Mouse (Mus musculus) right cerebral cortex, postnatal 25 days (tissue): Measurements from ENCODE around the gene 1110008P14Rik.
A peak's percentile ranks its signal among the peaks of the same experiment; 100 is the strongest.
"Not testable (repeated sequence)": the region's sequence is repeated elsewhere in the genome, so short reads cannot be mapped to it uniquely, and the experiment has no call there.

ENCODE experiments used
- DNase-seq: peaks from one replicate; pipeline ENCODE4 v3.0.0; 2022

1110008P14Rik gene

DNA sequence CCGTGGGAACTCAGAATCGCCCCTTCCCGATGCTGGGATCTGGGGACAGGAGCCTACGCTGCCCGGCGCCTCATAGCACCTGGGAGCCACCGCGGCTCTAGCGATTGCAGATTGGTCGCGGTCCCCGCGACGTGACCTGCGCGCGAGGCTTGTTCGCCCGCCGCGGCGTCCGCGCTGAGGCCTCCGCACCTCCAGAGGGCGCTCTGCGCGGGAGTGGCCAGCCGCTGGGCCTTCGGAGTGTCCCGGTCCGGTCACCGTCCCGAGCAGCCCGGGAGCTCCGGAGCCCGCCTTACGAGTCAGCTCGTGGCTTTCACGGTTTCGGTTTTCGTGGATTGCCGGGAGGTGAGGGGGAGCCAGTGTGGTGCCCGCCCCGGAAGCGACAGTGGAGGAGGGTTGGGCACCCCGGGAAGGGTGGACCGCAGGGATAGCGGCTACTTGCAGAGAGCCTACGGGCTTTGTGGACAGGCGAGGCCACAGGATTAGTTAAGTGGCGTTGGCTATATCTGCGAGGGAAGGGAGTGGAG, 18.9 kb downstream of the 1110008P14Rik start:
- peak; percentile 92 for DNase-seq

DNA sequence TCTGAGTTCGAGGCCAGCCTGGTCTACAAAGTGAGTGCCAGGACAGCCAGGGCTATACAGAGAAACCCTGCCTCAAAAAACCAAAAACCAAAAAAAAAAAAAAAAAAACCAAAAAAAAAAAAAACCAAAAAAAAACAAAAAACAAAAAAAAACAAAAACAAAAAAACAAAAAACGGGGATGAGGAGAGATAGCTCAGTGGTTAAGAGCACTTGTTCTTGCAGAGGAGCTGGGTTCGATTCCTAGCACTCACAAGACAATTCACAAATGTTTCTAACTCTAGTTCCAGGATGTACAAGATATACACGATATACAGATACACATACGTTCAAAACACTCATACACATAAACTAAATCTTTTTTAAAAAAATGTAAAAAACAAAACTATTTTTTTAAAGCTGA, 19.5 kb downstream of the 1110008P14Rik start:
- not testable (repeated sequence) for DNase-seq

DNA sequence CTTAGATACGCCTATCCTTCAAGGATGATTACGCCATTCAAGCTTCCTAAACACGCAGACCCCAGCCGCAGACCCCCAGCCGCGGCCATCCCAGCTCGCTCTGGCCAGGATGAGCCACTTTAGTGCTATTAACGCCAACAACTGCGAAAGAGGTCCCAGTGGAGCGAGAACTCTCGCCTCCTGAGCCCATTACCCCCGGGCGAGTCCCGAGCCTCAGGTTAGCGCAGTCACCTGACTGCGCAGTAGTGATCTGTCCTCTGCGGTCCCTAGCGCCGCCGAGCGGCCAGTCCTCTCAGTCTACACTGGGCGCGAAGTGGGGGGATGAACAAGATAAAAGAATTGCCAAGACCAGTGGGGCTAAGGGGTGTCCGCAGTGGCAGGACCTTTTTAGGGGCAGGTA, 20.3 kb downstream of the 1110008P14Rik start:
- peak; percentile 78 for DNase-seq

DNA sequence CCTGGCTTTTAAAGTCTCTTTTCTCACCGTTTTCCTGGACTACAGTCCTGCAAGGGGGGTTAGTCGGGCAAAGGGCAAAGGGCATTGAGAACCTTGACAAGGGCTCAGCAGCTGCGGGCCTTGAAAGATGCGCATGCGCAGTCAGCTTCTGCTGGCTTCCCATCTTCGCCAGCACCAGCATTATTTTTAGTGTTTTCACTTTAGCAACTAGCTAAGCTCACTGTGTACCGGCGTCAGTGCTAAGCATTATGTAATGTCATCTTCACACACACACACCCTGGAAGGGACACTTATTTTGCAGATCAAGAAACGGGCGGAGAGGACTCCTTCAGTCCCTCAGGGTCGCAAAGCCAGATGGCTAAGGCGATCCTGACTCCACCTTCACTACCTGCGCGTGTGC, 21.0 kb downstream of the 1110008P14Rik start:
- peak; percentile 83 for DNase-seq

DNA sequence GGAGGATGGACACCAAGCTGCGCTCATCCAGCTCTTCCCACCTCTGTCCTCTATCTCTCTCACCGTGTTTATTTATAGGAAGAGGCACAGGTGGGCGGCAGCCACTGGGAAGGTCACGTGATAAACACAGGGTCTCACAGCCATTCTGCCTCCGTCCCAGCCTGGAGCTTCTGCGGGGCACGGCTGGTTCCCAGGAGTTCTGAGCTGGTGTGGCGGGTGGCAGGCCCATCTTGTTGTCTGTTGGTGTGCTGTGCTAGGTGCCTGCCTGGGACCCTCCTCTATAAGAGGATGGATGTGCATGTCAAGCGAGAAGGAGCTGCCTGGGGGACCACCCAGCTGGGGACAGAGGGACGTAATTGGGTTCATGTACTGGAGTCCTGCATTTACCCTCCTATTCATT, 23.4 kb downstream of the 1110008P14Rik start:
- DNase-seq = no peak

DNA sequence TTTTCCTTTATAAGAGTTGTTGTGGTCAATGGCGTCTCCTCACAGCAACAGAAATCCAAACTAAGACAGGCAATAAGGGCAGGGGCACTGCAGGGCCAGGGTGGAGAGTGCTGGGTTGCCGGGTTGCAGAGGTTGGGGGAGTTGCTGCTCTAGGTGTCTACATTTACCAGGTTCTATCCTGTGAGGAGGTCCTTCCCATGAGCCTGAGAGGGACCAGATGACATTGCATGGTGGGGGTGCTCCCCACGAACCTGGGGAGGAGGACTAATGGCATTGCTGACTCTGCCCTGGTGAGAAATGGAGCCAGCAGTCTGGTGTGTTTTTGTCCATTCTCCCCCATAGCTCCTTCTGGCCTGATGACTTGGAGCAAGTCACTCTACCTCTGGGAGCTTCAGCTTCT, 24.0 kb downstream of the 1110008P14Rik start:
- no peak for DNase-seq

DNA sequence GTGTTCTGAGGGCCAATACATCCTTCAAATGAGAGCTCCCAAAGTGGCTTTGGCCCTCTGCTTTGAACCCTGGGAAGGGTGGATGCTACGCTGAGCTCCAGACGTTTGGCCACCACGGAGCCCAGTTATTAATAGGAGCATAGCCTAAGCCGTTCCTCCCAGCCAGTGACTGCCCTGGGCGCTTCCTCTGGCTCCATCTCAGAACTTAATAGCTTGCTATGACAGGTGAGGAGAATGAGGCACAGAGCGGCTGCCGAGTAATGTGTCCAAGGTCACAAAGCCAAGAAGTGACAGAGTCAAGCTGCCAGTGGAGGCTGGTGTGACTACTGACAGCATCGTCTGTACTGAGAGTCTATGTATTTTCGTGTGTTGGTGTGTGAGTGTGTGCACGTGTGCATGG, 25.5 kb downstream of the 1110008P14Rik start:
- no peak for DNase-seq

DNA sequence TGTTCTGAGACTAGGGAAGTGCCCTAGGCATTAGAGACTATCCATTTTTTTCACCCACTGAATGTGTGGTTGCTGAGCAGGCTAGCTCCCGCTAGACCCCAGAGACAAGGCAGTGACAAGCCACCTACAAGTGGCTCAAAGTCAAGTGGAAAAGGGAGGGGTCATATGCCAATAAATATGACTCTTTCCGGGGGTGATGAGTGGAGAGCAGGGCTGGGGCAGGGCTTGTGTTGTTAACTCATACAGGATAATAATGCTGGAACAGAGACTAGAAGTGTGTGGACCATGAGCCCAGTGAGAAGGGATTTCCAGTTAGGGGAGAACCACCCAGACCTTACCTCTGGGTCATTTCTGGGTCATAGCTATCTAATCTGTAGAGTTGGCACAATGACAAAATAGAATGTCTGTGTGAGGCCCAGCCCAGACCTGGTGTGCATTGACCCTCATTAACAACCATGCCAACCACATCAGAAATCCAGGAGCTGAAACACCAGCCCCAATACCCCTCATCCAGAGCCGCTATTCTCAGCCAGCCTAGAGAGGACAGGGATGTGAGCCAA, 27.3 kb downstream of the 1110008P14Rik start:
- no peak for DNase-seq

DNA sequence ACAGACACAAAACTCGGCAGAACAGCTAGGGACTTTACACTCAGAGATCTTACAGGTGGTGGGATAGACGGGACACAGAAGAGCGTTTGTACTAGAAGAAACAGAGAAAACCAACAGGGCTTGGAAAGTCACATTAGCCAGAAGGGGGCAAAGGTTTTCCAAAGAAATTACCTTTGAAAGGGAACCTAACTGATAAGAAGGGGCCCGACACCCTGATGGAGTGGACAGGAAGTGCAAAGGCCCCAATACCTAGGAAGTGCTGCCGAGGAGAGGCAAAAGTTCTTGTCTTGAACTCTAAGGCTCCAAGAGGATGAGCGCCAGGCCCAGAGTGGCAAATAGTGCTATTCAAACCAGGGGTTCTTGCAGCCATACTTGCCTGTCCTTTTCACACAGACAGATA, 27.9 kb downstream of the 1110008P14Rik start:
- DNase-seq = no peak

DNA sequence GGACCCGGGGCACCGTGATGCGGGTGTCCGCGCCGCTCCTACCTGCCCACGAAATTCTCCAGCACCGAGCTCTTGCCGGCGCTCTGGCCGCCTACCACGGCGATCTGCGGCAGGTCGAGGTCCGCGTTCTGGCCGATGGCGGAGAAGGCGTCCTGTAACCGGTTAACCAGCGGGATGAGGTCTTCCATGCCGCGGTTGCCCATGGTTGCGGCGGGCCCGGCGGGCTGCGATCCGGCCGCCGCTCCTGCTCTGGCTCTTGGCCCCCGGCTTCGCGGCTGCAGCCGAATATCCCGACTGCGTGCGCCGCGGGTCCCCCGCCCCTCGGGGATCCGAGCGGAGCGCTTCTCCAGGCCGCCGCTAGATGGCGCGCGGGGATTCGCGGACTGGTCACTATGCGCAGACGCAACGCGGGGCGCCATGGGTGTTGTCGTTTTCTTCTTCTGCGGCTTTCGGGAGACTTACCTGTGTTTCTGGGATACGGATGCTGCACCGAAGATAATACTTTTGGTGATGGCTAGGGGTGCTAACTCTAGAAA, 28.7 kb downstream of the 1110008P14Rik start, which contains the start of gene Dnm1:
TSS of gene Dnm1 (minus strand) at position 332 of the 536 bp plus-strand sequence.
- DNase-seq = peak; percentile 96

DNA sequence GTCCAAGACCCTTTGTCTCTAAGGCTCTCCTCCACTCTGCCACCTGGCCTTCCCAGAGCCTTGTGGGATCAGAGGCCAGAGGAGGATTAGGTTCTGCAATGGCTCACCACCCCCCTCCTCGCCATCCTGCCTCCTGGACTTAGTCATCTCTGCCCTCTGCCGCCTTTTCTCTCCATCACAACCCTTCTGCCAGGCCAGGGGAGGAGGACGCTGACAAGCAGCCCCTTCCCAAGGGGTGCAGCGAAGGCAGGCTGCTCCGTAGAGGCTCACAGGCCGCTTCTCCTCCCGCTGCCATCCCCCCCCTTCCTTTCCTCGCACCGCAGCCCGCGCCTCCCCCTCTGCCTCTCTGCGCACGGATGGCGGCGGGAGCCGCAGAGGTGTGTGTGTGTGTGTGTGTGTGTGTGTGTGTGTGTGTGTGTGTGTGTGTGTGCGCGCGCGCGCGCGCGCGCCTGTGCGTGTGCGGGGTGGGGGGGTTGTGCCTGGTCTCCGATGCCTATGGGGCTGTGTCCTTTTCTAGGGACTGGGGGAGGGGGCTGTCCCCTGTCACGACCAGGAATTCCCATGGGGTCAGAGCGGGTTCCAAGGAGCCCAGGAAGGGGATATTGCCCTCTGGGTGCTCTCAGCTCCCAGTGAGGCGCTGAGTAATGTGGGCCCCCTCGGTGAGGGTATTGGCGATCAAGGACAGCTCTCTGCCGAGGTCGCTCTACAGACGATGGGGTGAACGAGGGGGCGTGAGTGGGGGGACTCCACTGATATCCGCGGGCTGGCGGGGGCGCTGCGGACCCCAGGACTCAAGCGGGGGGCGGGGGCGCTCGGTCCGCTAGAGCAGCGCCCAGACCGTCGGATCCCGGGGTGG, 29.4 kb downstream of the 1110008P14Rik start, which contains the start of gene Ciz1:
TSS of gene Ciz1 (plus strand) at position 177 of the 856 bp plus-strand sequence.
- DNase-seq = peak; percentile 76

DNA sequence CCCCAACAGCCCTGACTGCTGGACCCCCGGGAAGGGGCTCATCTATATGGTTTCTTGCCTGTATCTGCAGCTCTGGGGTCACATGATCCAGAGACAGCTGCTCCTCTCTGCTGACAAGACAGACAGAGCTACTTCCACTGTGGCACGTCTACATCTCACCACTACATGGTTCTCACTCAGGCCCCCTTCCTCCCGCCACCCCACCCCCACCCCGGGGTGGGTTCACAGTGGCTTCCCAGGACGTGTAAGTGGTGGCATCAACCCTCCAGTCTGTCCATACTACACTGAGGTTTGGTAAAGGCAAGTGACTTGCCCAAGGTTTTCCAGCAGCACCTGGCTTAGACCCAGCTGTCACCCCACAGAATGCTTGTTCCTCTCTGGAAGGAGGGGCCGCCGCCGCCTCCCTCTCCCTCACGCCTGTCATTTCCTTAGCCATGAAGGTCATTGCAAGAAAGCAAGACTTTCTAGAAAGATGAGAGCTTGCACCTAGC, 30.2 kb downstream of the 1110008P14Rik start:
- peak; percentile 60 for DNase-seq

DNA sequence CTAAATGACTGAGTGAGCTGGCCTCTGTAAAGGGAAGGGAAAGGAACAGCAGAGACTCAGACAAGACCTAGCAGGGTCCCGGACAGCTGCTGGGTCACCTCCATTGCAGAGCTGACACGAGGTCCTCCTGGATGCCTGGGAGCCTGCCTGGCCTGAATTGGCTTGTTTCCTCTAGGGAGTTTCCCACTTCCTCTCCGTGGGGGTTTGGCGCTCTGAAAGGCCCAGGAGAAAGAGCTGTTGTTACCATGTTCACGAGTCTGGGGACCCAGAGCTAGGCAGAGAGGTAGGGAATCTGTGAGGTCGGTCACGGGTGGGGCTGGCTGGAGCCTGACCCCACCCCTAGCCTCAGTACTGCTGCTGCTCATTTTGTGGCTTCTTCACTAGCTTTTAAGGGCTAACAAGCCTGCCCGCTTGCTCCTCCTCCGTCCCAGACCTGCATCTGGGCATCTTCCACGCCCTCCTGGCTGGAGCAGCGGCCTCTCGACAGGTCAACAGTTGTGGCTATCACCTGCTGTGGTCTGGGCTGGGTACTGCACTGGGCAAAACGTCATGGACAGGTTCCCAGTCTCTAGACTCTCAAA, 31.2 kb downstream of the 1110008P14Rik start:
- no peak for DNase-seq

DNA sequence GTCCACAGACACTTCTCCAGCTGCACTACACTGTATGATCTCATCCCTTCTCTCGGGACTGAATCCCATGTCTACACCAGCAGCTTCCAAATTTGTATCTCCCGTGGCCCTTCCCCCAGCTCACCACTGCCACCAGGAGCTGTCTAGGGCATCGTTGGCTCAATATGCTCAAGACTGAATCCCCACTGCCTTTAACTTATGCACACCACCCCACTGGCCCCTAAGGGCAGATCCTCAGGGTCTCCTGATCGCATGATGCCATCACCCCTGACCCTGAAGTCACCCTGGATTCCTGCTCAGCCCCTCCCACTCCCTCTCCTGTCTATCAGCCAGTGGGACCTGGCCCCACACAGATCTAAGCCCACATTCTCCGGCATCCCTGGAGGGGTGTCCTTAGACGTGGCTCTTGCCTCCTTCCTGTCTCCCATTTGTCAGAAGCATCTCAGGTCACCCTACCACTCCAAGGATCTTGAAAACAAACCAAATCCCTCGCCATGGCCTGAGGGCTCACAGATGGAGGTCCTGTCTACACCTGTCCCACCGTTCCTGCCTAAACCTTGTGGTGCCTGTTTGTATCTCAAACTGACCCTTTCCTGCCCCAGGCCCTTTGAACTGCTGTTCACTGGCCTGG, 32.0 kb downstream of the 1110008P14Rik start:
- DNase-seq = peak; percentile 63

DNA sequence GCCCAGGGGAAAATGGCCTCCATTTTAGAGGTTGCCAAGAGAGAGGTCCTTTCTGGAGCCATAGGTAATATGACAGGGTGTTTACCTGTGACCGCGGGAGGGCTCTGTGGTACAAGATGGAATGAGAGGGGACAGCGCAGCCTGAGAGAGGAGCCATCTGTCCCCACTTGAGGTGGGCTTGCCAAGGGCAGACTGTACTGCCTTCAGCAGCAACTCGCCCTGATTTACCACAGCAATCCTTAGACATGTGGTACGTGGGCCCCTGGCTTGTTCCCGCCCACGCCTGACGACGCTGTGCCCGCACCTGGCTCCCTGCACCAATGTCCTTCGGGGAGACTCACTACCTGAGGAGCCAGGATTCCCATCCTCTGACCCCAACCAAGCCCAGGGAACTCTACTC, 33.4 kb downstream of the 1110008P14Rik start:
- peak; percentile 70 for DNase-seq

DNA sequence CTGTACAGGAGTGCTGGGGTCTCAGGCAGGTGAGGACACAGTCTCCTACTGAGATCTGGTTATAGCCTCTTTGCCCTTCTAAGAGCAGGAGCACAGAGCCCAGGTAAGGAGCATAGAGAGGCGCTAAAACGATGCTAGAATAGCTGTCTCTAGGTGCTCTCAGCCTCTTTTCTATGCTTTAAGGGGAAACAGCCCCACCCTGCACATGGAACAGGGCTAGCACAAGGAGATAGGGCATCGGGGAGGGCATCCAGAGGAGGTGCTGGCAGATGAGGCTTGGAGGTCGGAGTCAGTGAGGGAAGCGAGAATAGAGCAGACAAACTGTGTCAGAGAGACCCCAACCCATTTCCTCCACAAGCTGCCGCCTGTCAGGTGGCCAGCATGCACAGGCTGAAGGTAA, 34.7 kb downstream of the 1110008P14Rik start:
- no peak for DNase-seq

DNA sequence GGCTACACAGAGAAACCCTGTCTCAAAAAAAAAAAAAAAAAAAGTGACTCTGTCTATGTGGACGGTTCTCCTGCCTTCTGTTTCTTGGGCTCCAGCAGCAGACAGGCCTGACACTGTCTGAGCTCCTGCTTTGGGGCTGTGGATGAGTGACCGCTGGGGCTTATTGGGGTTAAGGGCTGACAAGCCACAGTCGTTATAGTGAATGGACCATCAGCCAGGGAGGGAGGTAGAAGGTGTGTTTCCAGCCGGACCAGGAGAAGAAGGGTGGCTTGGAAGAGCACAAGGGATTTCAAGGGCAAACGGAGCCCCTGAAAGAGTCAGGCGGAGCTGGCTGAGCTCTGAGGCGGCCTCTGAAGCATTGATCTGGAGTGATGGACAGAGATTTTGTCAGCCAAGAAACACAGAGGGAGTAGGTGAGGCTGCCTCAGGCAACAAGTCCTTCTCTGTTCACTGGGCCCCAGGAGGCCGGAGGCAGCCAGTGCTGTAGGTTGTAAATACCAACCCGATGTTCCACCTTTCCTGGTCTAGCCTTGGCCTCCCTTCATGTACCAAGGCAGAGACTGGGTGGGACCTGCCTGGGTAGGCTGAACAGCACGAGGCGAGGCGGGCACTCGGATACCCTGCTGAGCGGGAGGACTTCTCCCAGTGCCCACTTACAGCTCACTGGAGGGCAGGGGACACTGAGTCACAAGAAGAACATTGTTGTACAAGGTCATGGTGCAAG, 37.0 kb downstream of the 1110008P14Rik start:
- no peak for DNase-seq

DNA sequence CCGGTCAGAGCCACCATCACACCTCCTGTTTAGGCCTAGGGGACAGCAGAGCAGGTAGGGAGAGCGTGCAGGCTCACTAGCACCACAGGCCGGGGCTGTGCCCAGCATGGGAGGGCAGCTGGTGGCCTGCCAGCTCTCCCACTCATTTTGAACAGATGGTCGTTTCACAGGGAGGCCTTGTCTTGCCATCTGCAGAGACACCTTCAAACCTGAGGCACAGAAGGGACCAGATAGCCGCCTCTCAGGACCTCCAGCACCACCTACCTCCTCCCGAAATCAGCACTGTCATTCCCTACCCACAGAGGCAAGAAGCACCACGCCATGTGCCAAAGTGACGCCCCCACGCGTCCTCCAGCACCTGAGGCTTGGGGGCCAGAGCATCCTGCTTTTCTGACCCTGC, 37.7 kb downstream of the 1110008P14Rik start:
- no peak for DNase-seq

DNA sequence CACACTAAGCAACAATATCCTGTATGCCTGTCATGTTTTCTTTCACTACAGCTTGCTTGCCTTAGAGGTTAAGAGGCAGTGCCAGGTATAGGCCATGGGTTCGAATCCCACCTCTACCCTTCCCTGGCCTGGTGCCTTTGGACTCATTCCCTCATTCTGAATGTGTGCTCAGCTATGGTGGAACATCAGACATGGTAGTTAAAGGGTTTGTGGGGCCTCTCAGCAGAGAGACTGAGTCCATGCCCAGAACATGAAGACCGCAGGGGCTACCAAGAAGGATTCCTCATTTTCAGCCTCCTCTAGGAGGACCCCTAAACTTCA, 38.4 kb downstream of the 1110008P14Rik start:
- DNase-seq = no peak

DNA sequence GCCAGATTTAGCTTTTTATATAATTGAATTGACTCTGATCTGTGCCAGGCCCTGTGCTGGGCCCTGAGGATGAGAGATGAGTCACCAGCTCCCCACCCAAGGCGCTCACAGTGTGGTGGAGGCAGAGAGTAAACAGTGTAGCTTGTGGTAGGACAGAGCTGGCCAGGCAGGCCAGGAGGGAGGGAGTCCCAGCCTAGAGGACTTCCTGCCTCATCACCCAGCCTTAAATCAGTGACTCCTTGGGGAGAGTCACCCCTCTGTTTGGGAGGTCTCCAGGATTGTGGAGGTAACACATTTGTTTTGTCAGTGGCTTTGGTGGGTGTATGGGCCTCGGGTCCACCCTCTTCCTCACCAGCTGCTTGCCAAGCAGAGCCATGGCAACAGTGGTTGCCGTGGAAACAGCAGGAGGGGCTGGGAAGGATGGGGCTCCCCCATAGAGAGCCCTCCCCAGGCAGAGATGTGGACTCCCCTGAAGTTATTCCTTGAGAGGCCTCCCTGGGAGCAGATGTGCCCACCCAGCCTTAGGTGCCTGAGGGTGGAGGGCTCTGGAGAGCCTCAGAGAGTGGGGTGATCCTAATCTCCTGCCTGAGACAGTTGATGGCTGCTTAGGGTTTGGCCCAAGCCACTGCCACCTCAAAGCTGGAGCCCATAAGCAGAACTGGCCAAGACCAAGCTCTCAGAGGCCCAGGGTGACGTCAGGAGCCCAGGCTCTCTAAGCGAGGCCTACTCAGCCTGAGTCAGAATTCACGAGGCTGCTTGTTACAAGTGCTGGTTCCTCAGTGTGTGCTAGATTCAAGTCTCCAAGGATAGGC, 39.0 kb downstream of the 1110008P14Rik start:
- peak; percentile 86 for DNase-seq

DNA sequence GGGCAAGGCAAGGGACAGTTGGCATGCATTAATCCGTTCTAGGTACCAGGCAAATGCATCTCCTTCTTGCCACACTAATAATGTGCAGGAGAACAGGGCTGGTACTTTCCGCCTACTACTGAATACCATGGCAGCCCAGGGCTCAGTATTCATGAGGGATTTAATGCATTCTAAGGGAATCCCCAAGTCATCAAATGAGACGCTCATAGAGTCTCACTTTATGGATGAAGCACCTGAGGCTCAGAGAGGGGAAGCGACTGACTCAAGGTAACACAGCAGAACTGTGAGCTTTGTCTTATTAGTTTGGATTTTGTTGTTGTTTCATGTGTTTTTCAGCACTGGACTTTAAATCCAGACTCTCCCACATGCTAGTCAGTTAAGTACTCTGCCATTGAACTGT, 39.7 kb downstream of the 1110008P14Rik start:
- no peak for DNase-seq

DNA sequence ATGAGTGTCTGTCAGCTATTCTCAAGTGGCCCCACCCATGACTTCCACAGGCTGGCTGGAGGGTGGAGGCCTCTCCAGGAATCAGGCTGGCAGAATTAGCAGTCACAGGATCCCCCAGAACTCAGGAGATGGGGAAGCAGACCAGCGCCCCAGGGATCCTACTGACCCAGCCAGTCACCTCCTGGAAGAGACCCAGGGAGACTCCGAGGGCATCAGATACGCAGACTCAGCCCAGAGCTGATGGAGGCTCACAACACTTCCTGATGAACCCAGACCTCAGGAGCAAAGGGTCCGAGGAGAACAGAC, 40.2 kb downstream of the 1110008P14Rik start:
- DNase-seq = no peak
